Mouse (Mus musculus) stomach, embryonic 14.5 days (tissue): ENCODE data around the gene Brwd1. TPM values are rescaled to one million over a fixed set of nuclear protein-coding genes. Genes with fewer than 3 reads are reported as not detected.
A peak's percentile ranks its signal among the peaks of the same experiment; 100 is the strongest.

ENCODE experiments used
- ATAC-seq: fragments of 200-750 bp; cut with Nextera tagmentation; 2 replicates; pipeline ENCODE4 v1.8.0; 2017; ENCODE audit warnings: low read depth, moderate TSS enrichment; ENCODE audit not compliant: insufficient number of reproducible peaks, insufficient read depth, low FRiP score
- H3K27ac ChIP-seq: fragments of 300-500 bp; sonication (generic); 2 replicates; pipeline ENCODE4 v1.5.1; 2014; ENCODE audit warnings: mild to moderate bottlenecking, low read length, moderate library complexity, mixed read lengths
- H3K27me3 ChIP-seq: fragments of 300-500 bp; sonication (generic); 2 replicates; pipeline ENCODE4 v1.6.1; 2014; ENCODE audit warnings: low read length, control low read depth, mixed read lengths; ENCODE audit not compliant: control insufficient read depth, insufficient read depth
- H3K36me3 ChIP-seq: fragments of 300-500 bp; sonication (generic); 2 replicates; pipeline ENCODE4 v1.6.1; 2014; ENCODE audit warnings: mild to moderate bottlenecking, control low read depth, low read length, moderate library complexity, mixed read lengths; ENCODE audit not compliant: control insufficient read depth, insufficient read depth
- H3K4me1 ChIP-seq: fragments of 300-500 bp; sonication (generic); 2 replicates; pipeline ENCODE4 v1.6.1; 2014; ENCODE audit warnings: low read length, control low read depth, mixed read lengths; ENCODE audit not compliant: control insufficient read depth, insufficient read depth
- H3K4me2 ChIP-seq: fragments of 300-500 bp; sonication (generic); replicated peaks from 2 replicates; pipeline ENCODE4 v1.6.1; 2014; ENCODE audit warnings: low read depth, low read length, control low read depth
- H3K4me3 ChIP-seq: fragments of 300-500 bp; sonication (generic); 2 replicates; pipeline ENCODE4 v1.5.1; 2014; ENCODE audit warnings: low read depth, low read length, control low read depth
- H3K9ac ChIP-seq: fragments of 300-500 bp; sonication (generic); replicated peaks from 2 replicates; pipeline ENCODE4 v1.6.1; 2014; ENCODE audit warnings: low read depth, mild to moderate bottlenecking, control low read depth, low read length, moderate library complexity, mixed read lengths
- H3K9me3 ChIP-seq: fragments of 300-500 bp; sonication (generic); 2 replicates; pipeline ENCODE4 v1.6.1; 2016; ENCODE audit warnings: low read depth, low read length, control low read depth; ENCODE audit not compliant: control insufficient read depth
- WGBS: fragments of 180-500 bp; shearing (Covaris S2); extraction: QIAGEN DNeasy Blood & Tissue Kit; methylation state at CpG from one replicate; pipeline ENCODE4 v1.1.7; 2014; 5-methylcytosine and 5-hydroxymethylcytosine counted together
- polyA plus RNA-seq: library from polyadenylated mRNA; unstranded; fragments of >200 nt; fragmentation: Nextera tagmentation; extraction: Ambion mirVana; gene quantifications from 2 replicates; pipeline ENCODE4 v1.2.1, GENCODE M21; 2014

The Brwd1 gene
- polyA plus RNA-seq, 1 experiment from 2014 or later: 133 TPM

GRCm38 (mm10) chr16:95958080-95958479 lies 124.2 kb downstream of the Brwd1 start:
- no peak overlapping the region for H3K4me2 ChIP-seq
- H3K4me3 ChIP-seq: no peak overlapping the region
- H3K36me3 ChIP-seq: no peaks in the 10 kb centered on the region
- no peaks in the 10 kb centered on the region for H3K27me3 ChIP-seq
- H3K9ac ChIP-seq: no peak overlapping the region
- no peak for ATAC-seq
- WGBS: 74% methylated on average over 8 of the region's 8 CpGs
- no peaks in the 10 kb centered on the region for H3K9me3 ChIP-seq
- no peaks in the 10 kb centered on the region for H3K4me1 ChIP-seq
- H3K27ac ChIP-seq: no peak overlapping the region

DNA sequence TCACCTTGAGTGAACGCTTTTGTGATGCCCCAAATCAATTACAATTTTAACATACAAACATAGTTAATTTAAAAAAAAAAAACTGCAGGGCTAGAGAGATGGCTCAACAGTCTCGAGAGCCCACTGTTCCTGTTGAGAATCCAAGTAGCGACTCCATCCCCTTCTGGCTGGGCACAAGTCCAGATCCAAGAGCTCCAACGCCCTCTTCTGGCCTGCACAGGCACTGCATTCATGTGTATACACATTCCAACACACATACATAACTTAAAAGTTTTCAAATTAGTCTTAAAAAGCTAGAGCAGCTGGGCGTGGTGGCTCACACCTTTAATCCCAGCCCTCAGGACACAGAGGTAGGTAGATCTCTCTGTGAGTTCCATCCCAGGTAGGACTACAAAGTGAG lies 125.7 kb downstream of the Brwd1 start:
- 69% methylated on average over 5 of the region's 5 CpGs for WGBS
- no peak overlapping the region for H3K4me2 ChIP-seq

DNA sequence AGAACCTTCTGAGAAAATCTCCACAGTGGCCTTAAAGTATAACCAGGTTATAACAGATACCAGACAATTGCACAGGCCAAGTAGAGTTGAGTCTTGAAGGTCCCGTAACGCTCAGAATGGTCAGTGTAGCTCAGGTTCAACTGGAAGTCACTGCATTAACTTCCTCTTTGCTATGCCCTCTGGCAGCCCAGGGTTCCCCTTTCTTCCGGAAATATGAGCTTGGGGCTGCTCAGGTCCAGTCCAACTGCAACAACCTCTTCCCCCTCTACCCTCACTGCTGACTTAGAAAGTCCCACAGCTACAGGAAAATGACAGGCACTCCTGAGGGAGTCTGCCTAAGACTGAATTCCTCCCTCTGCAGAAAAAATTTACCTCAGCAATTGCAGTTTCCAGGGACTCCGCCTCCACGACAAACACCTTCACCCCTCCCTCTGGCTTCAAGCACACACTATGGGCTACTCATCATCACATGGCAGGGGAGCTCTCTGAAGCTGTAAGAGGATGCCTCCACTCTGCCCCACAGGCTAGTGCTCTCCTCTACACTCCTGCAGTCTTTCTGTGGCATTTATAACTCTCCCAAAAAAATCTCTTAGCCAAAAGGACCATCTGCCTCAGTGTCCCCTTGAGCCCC lies 126.5 kb downstream of the Brwd1 start:
- ATAC-seq: no peak
- Histone ChIP-seq H3K4me2 (no peak overlapping the region), H3K27me3 (no peaks in the 10 kb centered on the region), H3K9ac (no peak overlapping the region), H3K27ac (no peak overlapping the region), H3K36me3 (no peaks in the 10 kb centered on the region), H3K9me3 (no peaks in the 10 kb centered on the region; the same call in 1 of the 2 replicates), H3K4me1 (no peaks in the 10 kb centered on the region), H3K4me3 (no peak overlapping the region)
- WGBS: 76% methylated on average over 5 of the region's 5 CpGs

More for the DNA sequence above, 125.7 kb downstream of the Brwd1 start:
- no peak overlapping the region for H3K9ac ChIP-seq
- no peaks in the 10 kb centered on the region for H3K27me3 ChIP-seq
- H3K36me3 ChIP-seq: no peaks in the 10 kb centered on the region
- no peak overlapping the region for H3K4me3 ChIP-seq
- no peaks in the 10 kb centered on the region; the same call in 1 of the 2 replicates for H3K9me3 ChIP-seq
- H3K27ac ChIP-seq: no peak overlapping the region
- no peaks in the 10 kb centered on the region for H3K4me1 ChIP-seq
- ATAC-seq: no peak

DNA sequence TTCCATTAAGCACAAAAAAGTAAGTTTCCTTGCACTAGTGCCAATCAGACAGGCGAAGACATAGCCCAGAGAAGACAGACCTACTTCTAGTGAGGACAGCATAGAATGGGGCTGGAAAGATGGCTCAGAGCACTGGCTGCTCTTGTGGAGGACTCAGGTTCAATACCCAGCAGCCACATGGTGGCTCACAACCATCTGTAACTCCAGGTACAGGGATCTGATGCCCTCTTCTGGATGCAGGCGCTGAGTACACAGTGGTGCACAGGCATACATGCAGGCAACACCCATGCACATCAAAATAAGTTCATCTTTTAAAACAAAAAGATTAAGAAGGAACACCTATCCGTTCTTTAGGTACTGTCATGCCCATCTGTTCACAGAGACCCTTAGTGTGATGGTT lies 128.0 kb downstream of the Brwd1 start:
- ATAC-seq: no peak
- Histone ChIP-seq H3K27me3 (no peaks in the 10 kb centered on the region), H3K4me2 (no peak overlapping the region), H3K9me3 (no peaks in the 10 kb centered on the region; the same call in 1 of the 2 replicates), H3K36me3 (no peaks in the 10 kb centered on the region), H3K4me3 (no peak overlapping the region), H3K9ac (no peak overlapping the region), H3K27ac (no peak overlapping the region), H3K4me1 (no peaks in the 10 kb centered on the region)
- WGBS: 81% methylated on average over 3 of the region's 3 CpGs

- no peak overlapping the region for H3K27ac ChIP-seq
- H3K4me1 ChIP-seq: no peaks in the 10 kb centered on the region
- 92% methylated on average over 4 of the region's 4 CpGs for WGBS
- no peak for ATAC-seq
- H3K27me3 ChIP-seq: no peaks in the 10 kb centered on the region
- no peak overlapping the region for H3K9ac ChIP-seq
- no peak overlapping the region for H3K4me2 ChIP-seq
- no peaks in the 10 kb centered on the region; the same call in 1 of the 2 replicates for H3K9me3 ChIP-seq
- H3K4me3 ChIP-seq: no peak overlapping the region
- H3K36me3 ChIP-seq: no peaks in the 10 kb centered on the region
Measured at GRCm38 (mm10) chr16:95953159-95953650, 129.1 kb downstream of the Brwd1 start.

- Histone ChIP-seq H3K4me3 (no peak overlapping the region), H3K9me3 (no peaks in the 10 kb centered on the region; the same call in 1 of the 2 replicates), H3K27ac (no peak overlapping the region), H3K27me3 (no peaks in the 10 kb centered on the region), H3K36me3 (no peaks in the 10 kb centered on the region), H3K9ac (no peak overlapping the region), H3K4me1 (no peaks in the 10 kb centered on the region), H3K4me2 (no peak overlapping the region)
- no peak for ATAC-seq
- WGBS: 90% methylated on average over 2 of the region's 2 CpGs
Measured at GRCm38 (mm10) chr16:95951471-95951870, 130.9 kb downstream of the Brwd1 start.

DNA sequence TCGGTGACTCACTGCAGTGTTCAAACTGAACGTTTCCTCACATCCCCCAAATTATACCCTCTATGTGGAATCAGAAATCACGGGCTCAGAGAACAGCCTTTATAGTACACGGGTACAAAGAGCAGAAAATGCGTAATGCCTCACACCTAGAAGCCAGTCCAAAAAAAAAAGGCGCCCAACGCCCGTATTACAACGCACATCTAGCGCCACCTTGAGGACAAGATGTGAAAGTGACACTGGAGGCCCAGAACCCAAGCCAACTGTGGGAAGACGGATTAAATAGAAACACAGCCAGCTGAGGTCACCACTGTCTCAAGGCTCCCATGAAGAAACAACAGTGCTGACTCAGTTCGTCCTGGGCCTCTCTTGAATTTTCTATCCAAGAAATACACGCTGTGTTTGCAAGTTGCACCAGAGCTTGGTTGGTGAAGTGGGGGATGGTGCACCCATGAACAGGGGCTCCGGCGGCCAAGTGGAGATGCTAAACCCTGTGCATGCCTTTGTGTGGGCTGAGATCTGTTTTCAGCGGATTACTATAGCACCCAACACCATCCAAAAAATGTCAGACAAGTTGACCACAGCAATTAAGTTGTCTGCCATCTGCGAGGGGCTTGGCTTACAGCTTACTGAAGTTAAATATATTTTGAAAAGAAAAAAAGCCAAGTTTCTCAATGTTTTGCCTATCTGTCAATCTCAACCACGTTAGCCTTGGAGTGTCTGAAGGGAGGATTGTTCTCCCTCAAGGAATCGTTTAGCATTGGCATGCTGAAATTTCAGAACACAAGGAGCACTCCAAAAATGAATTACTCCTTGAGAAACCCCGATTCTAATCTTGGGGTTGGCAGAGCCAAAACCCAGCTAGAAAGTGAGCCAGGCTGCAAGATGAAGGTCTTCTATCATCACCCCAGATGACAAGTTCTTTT lies 136.7 kb downstream of the Brwd1 start:
- Histone ChIP-seq H3K27me3 (no peaks in the 10 kb centered on the region), H3K36me3 (no peaks in the 10 kb centered on the region), H3K4me2 (0 out of 2 replicates have a peak overlapping the region, but pooled peaks have one; percentile 14), H3K9me3 (no peaks in the 10 kb centered on the region), H3K9ac (no peak overlapping the region), H3K27ac (no peak overlapping the region), H3K4me3 (no peak overlapping the region), H3K4me1 (0 out of 2 replicates have a peak, but pooled peaks cover 5% of the 10 kb centered on the region)
- peak; percentile 68; the same call in 1 of the 2 replicates for ATAC-seq
- 28% methylated on average over 20 of the region's 20 CpGs for WGBS

- WGBS: 84% methylated on average over 6 of the region's 6 CpGs
- H3K4me2 ChIP-seq: no peak overlapping the region
- H3K4me3 ChIP-seq: no peak overlapping the region
- no peaks in the 10 kb centered on the region for H3K9me3 ChIP-seq
- ATAC-seq: no peak
- no peak overlapping the region for H3K9ac ChIP-seq
- no peak overlapping the region for H3K27ac ChIP-seq
- H3K27me3 ChIP-seq: no peaks in the 10 kb centered on the region
- H3K36me3 ChIP-seq: no peaks in the 10 kb centered on the region
- 0 out of 2 replicates have a peak, but pooled peaks cover 5% of the 10 kb centered on the region for H3K4me1 ChIP-seq
Measured at GRCm38 (mm10) chr16:95943186-95943585, 139.1 kb downstream of the Brwd1 start.
